Mouse (Mus musculus): ENCODE measurements around the gene Clic1.
"Not testable (repeated sequence)": the region's sequence is repeated elsewhere in the genome, so short reads cannot be mapped to it uniquely, and the experiment has no call there.

DNA sequence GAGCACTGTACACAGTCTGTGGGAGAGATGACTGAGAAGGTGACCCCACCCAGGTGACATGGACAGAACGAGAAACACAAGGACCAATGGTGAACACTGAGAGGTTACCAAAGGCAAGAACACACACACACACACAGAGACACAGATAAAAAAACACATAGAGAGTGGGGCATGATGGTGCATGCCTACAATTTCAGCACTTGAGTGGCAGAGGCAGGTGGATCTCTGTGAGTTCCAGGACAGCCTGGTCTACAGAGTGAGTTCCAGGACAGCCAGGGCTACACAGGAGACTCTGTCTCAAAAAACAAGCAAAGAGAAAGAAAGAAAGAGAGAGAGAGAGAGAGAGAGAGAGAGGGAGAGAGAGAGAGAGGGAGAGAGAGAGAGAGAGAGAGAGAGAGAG, 16.1 kb upstream of the Clic1 start:
- TF ChIP-seq EP300 (IDR thresholded peaks at IDR 0.05; ENCODE audit: insufficient read depth, low read depth, low read length); CTCF (IDR thresholded peaks at IDR 0.05; ENCODE audit: low read depth, low read length); POLR2A (IDR thresholded peaks at IDR 0.05; ENCODE audit: insufficient read depth, low read length): not testable (repeated sequence)

All from ES-Bruce4 (cell line).